Mouse (Mus musculus): ENCODE measurements at regions not wholly inside any gene's neighbourhood (a gene's known extent, or its start where the extent isn't known, plus 50 kb on each side); places are given as distances from the start of the nearest gene placed in this dataset.

DNA sequence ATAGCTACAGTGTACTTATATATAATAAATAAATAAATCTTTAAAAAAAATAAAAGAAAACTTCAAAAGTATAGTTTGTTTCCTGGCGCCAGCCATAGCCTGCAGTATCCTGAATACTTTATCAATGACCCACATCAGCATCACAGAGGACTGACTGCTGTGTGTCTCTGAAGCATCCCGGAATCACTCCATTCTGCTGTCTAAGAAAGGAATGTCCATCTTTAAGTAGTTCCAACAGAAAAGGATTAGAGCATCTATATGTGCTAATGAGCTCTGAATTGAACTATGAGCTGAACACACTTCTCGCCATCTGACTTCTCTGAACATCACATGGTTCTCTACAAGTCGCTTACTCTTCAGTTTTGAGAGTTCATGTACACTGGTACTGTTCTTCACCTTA lies 745.8 kb upstream of the Chrm3 start:
- Histone ChIP-seq H3K36me3 (ENCODE audit: control insufficient read depth, insufficient read depth) (no peaks in the 10 kb centered on the region), H3K79me2 (ENCODE audit: control insufficient read depth, insufficient read depth) (no peaks in the 10 kb centered on the region), H3ac (ENCODE audit: control insufficient read depth, insufficient read length) (no peak overlapping the region), H3K4me3 (no peak overlapping the region), H3K27me3 (ENCODE audit: control insufficient read depth, insufficient read depth, insufficient read length) (no peaks in the 10 kb centered on the region), H3K4me2 (ENCODE audit: low read depth) (no peak overlapping the region)
- TF ChIP-seq MYOD1 (IDR thresholded peaks at IDR 0.05; ENCODE audit: control insufficient read depth in 1 of 3, insufficient read length in 2 of 3, low read depth in 2 of 3) (no peak), POLR2AphosphoS2 (IDR thresholded peaks at IDR 0.05; ENCODE audit: insufficient read length, low read depth) (no peak), E2F4 (IDR thresholded peaks at IDR 0.05; ENCODE audit: insufficient read depth) (no peak), POLR2A (IDR thresholded peaks at IDR 0.05; ENCODE audit: insufficient read length, low read depth) (no peak), USF1 (IDR thresholded peaks at IDR 0.05; ENCODE audit: low read depth) (no peak), SRF (IDR thresholded peaks at IDR 0.05; ENCODE audit: control insufficient read depth, insufficient read length, low read depth) (no peak), MAX (IDR thresholded peaks at IDR 0.05; ENCODE audit: low read depth) (no peak), TCF12 (IDR thresholded peaks at IDR 0.05; ENCODE audit: insufficient read depth, poor library complexity, severe bottlenecking) (no peak), TCF3 (IDR thresholded peaks at IDR 0.05; ENCODE audit: insufficient read length, low read depth) (no peak), REST (IDR thresholded peaks at IDR 0.05; ENCODE audit: insufficient read depth, insufficient read length) (no peak), CEBPB (IDR thresholded peaks at IDR 0.05; ENCODE audit: insufficient read depth, poor library complexity, severe bottlenecking) (no peak), MYOG (IDR thresholded peaks at IDR 0.05; ENCODE audit: control insufficient read depth in 1 of 3, insufficient read depth in 1 of 3, insufficient read length in 2 of 3, low read depth in 2 of 3) (no peak)

DNA sequence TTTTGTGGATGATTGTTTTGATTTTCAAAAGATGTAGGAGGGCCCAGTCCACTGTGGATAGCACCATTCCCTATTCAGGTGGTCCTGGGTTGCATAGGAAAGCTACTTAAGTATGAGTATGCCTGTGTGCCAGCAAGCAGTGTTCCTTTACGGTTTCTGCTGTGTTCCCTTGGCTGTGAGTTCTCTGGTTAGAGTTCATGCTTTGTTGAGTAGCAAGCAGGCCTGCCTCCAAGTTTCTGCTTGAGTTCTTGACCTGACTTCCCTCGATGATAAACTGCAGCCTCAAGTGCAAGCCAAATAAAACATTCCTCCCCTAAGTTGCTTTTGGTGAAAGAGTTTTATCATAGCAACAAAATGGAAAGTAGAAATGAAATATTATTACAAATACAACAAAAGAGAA lies 744.9 kb upstream of the Chrm3 start:
- Histone ChIP-seq H3K4me2 (ENCODE audit: low read depth) (no peak overlapping the region), H3K4me3 (no peak overlapping the region), H3K79me2 (ENCODE audit: control insufficient read depth, insufficient read depth) (no peaks in the 10 kb centered on the region), H3ac (ENCODE audit: control insufficient read depth, insufficient read length) (no peak overlapping the region), H3K36me3 (ENCODE audit: control insufficient read depth, insufficient read depth) (no peaks in the 10 kb centered on the region), H3K27me3 (ENCODE audit: control insufficient read depth, insufficient read depth, insufficient read length) (no peaks in the 10 kb centered on the region)
- no peak for TF ChIP-seq SRF (IDR thresholded peaks at IDR 0.05; ENCODE audit: control insufficient read depth, insufficient read length, low read depth)
- no peak for TF ChIP-seq MAX (IDR thresholded peaks at IDR 0.05; ENCODE audit: low read depth)
- no peak for TF ChIP-seq REST (IDR thresholded peaks at IDR 0.05; ENCODE audit: insufficient read depth, insufficient read length)
- no peak for TF ChIP-seq POLR2AphosphoS2 (IDR thresholded peaks at IDR 0.05; ENCODE audit: insufficient read length, low read depth)
- no peak for TF ChIP-seq USF1 (IDR thresholded peaks at IDR 0.05; ENCODE audit: low read depth)
- no peak for TF ChIP-seq TCF3 (IDR thresholded peaks at IDR 0.05; ENCODE audit: insufficient read length, low read depth)
- no peak for TF ChIP-seq MYOG (IDR thresholded peaks at IDR 0.05; ENCODE audit: control insufficient read depth in 1 of 3, insufficient read depth in 1 of 3, insufficient read length in 2 of 3, low read depth in 2 of 3)
- no peak for TF ChIP-seq TCF12 (IDR thresholded peaks at IDR 0.05; ENCODE audit: insufficient read depth, poor library complexity, severe bottlenecking)
- no peak for TF ChIP-seq E2F4 (IDR thresholded peaks at IDR 0.05; ENCODE audit: insufficient read depth)
- TF ChIP-seq MYOD1 (IDR thresholded peaks at IDR 0.05; ENCODE audit: control insufficient read depth in 1 of 3, insufficient read length in 2 of 3, low read depth in 2 of 3): no peak
- TF ChIP-seq POLR2A (IDR thresholded peaks at IDR 0.05; ENCODE audit: insufficient read length, low read depth): no peak
- TF ChIP-seq CEBPB (IDR thresholded peaks at IDR 0.05; ENCODE audit: insufficient read depth, poor library complexity, severe bottlenecking): no peak

DNA sequence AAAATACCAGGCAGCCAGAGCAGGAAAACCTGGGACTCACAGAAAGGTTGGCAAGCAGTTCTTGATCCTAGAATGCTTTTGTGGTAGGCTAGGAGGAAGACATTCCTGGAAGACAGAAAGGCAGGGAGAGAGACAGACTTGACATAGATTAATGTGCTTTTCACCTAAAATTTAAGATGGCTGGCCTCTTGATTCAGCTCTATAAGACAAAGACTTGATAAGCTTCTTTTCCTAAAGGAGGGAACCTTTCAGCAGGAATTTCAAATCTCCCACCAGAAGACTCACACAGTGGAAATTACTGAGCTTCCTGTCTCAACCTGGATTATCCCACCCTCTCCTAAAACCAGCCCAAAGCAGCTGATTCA lies 738.9 kb upstream of the Chrm3 start:
- Histone ChIP-seq H3K79me2 (ENCODE audit: control insufficient read depth, insufficient read depth) (no peaks in the 10 kb centered on the region), H3K36me3 (ENCODE audit: control insufficient read depth, insufficient read depth) (no peaks in the 10 kb centered on the region), H3K4me2 (ENCODE audit: low read depth) (no peak overlapping the region), H3ac (ENCODE audit: control insufficient read depth, insufficient read length) (no peak overlapping the region), H3K27me3 (ENCODE audit: control insufficient read depth, insufficient read depth, insufficient read length) (no peaks in the 10 kb centered on the region), H3K4me3 (no peak overlapping the region)
- TF ChIP-seq SRF (IDR thresholded peaks at IDR 0.05; ENCODE audit: control insufficient read depth, insufficient read length, low read depth) (no peak), CEBPB (IDR thresholded peaks at IDR 0.05; ENCODE audit: insufficient read depth, poor library complexity, severe bottlenecking) (no peak), TCF3 (IDR thresholded peaks at IDR 0.05; ENCODE audit: insufficient read length, low read depth) (no peak), TCF12 (IDR thresholded peaks at IDR 0.05; ENCODE audit: insufficient read depth, poor library complexity, severe bottlenecking) (no peak), E2F4 (IDR thresholded peaks at IDR 0.05; ENCODE audit: insufficient read depth) (no peak), POLR2A (IDR thresholded peaks at IDR 0.05; ENCODE audit: insufficient read length, low read depth) (no peak), MYOG (IDR thresholded peaks at IDR 0.05; ENCODE audit: control insufficient read depth in 1 of 3, insufficient read depth in 1 of 3, insufficient read length in 2 of 3, low read depth in 2 of 3) (no peak), MYOD1 (IDR thresholded peaks at IDR 0.05; ENCODE audit: control insufficient read depth in 1 of 3, insufficient read length in 2 of 3, low read depth in 2 of 3) (no peak), POLR2AphosphoS2 (IDR thresholded peaks at IDR 0.05; ENCODE audit: insufficient read length, low read depth) (no peak), USF1 (IDR thresholded peaks at IDR 0.05; ENCODE audit: low read depth) (no peak), REST (IDR thresholded peaks at IDR 0.05; ENCODE audit: insufficient read depth, insufficient read length) (no peak), MAX (IDR thresholded peaks at IDR 0.05; ENCODE audit: low read depth) (no peak)

DNA sequence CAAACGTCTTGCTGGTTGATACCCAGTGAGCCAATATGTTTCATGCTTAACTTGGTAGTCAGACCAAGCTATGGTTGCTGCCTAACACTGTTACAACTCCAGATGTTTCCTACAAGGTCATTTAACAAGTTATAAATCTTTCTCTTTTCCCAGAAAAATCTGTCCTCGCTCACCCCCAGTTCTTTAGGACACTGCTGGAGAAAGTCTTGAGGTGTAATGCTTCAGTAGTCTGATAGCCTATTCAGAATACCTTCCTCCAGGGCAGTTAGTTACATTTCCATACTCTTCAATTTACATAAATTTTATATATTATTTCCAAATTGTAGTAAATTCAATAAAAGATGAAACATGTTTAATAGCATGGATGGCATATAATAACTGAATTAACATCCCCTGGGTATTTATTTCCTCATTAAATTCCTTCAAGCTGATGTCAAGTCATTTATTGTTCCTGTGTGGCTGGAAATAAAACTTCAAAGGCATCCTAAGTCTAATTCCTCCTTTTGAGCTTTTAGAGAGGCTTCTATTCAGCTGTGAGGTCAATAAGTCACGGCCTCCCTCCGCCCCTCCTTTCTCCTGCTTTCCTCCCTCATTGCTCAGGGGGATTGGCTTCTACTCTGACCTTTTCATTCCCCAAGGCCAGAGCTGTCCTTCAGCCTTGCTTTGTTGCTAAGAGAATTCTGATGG lies 738.4 kb upstream of the Chrm3 start:
- no peak for TF ChIP-seq E2F4 (IDR thresholded peaks at IDR 0.05; ENCODE audit: insufficient read depth)
- no peaks in the 10 kb centered on the region for H3K36me3 ChIP-seq (ENCODE audit: control insufficient read depth, insufficient read depth)
- no peak overlapping the region for H3K4me3 ChIP-seq
- H3ac ChIP-seq (ENCODE audit: control insufficient read depth, insufficient read length): no peak overlapping the region
- H3K79me2 ChIP-seq (ENCODE audit: control insufficient read depth, insufficient read depth): no peaks in the 10 kb centered on the region
- H3K27me3 ChIP-seq (ENCODE audit: control insufficient read depth, insufficient read depth, insufficient read length): no peaks in the 10 kb centered on the region
- H3K4me2 ChIP-seq (ENCODE audit: low read depth): no peak overlapping the region

DNA sequence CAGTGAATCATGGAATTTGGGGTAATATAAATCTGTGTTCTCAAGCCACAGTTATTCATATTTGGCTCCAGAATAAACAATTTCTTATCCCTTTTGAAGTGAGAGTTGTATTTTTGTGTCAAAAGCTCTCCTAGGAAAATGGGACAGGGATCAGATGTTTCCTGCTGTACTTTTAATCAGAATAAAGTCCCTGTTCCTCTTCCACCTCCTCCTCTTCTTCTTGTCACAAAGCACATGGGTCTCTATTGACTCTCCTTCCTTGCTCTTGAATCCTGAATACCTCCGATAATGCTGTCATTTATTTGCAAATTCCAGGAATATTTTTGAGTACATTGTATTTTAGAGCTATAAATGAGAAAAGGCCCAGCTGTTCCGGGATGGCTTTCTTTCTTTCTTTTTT lies 732.3 kb upstream of the Chrm3 start:
- H3K27me3 ChIP-seq (ENCODE audit: control insufficient read depth, insufficient read depth, insufficient read length): no peaks in the 10 kb centered on the region
- TF ChIP-seq USF1 (IDR thresholded peaks at IDR 0.05; ENCODE audit: low read depth) (no peak), REST (IDR thresholded peaks at IDR 0.05; ENCODE audit: insufficient read depth, insufficient read length) (no peak), SRF (IDR thresholded peaks at IDR 0.05; ENCODE audit: control insufficient read depth, insufficient read length, low read depth) (no peak)
- H3K79me2 ChIP-seq (ENCODE audit: control insufficient read depth, insufficient read depth): no peaks in the 10 kb centered on the region
- H3K4me2 ChIP-seq (ENCODE audit: low read depth): no peak overlapping the region
- H3K36me3 ChIP-seq (ENCODE audit: control insufficient read depth, insufficient read depth): no peaks in the 10 kb centered on the region
- no peak overlapping the region for H3K4me3 ChIP-seq
- H3ac ChIP-seq (ENCODE audit: control insufficient read depth, insufficient read length): no peak overlapping the region
